Mouse (Mus musculus) hematopoietic stem cell, adult 5-6 weeks (primary cell): Measurements from ENCODE around the gene Lgals3bp. TPM values are rescaled to one million over a fixed set of nuclear protein-coding genes. Genes with fewer than 3 reads are reported as not detected.

Experiments
- ATAC-seq, 2 experiments: fragments of 125-278 bp in 1 of 2; replicated peaks in 1 of 2; 2 replicates each; pipeline ENCODE4 v1.8.0; 2016 to 2017; ENCODE audit warnings: inconsistent platforms in 2 of 2, mild to moderate bottlenecking in 2 of 2, moderate number of reproducible peaks in 2 of 2, low read depth in 1 of 2, moderate TSS enrichment in 1 of 2; ENCODE audit not compliant: low FRiP score in 2 of 2, poor library complexity in 2 of 2, severe bottlenecking in 2 of 2, insufficient read depth in 1 of 2, low TSS enrichment in 1 of 2
- total RNA-seq: library from RNA; stranded (forward); fragments of 172-1452, 232-1000 nt; gene quantifications from 2 replicates; pipeline ENCODE4 v1.2.3, GENCODE M21; 2017

Gene Lgals3bp
- 133 and 164 TPM in 2 replicates for total RNA-seq

DNA sequence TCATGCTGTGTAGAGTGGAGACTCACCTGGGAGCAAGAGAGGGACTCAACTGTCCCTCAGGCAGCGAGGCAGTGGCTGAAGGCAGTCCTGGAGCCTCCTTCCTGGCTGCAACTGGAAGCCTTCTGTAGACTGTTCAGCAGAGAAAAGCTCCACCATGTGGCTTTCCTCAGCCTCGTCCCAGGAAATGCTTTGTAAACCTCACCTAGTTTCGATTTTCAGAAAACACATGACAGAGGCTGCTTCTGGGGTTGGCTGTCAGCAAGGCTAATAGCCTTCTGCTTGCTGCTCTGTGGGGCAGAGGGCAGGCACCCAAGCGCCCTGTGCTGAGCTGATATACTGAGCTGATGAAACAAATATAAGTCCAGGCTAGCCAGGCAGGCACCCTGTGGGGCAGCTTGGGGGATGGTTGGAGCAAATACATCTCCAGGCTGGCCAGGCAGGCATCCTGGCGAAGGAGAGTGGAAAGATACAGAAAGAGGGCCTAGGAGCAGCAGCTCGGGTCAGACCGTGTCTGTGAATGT, at the start of gene Lgals3bp:
Gene Lgals3bp (minus strand): TSS at position 333 of the 521 bp plus-strand sequence.
- peak; percentile 78 to 79 for ATAC-seq

DNA sequence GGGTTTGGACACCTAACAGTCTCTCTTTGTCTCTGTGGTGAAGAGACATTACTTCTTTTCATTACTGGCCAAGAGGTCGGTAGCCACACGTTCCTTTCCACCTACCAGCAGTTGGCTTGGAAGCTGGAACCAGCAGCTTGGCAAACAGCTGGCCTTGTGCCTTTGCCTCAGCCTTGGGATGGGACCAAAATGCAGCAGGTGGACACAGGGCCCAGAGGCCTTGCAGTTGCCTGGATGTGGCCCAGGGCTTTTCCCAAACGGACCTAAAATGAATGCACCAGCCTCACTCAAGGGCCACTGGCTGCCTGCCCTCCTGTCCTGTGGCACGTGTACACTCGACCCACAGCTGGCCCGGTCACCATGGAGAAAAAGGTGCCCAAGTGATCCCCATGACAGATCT, 49.3 kb upstream of the Lgals3bp start:
- no peak for ATAC-seq

DNA sequence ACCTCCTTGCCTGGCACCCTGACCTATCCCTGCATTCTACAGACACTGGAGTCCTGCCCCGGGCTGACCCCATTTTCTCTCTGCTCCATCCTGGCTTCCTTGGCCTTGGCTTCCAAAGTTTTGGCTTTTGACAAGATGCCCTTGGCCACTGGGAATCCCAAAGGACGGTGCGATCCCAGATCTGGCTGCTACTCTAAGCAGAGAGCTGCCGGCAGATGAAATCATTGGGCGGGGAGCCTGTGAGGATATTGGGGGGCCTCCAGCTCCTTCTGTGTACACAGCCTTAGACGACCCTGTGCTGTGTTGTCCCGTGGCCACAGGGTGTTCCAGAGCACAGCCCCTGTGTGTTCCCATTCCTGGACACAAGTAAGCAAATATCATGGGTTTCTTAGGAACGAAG, 46.5 kb upstream of the Lgals3bp start:
- ATAC-seq: no peak

DNA sequence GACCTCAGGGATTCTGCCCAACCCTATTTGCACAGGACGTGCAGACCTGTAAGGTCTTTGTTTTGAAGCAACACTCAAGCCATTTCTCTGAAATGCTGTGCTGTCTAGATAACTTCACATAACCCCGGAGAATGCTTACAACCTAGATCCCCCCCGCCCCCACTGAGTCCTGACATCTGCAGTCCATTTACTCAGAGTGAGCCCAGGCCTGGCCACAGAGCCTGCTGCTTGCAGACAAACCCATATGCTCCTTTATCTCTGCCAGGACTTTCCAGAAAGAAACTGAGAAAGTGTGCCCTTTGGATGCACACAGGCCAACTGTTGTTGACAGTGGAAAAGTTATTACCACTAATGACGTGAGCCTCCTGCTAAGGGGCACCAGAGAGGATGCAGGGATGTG, 45.5 kb upstream of the Lgals3bp start:
- ATAC-seq: no peak

DNA sequence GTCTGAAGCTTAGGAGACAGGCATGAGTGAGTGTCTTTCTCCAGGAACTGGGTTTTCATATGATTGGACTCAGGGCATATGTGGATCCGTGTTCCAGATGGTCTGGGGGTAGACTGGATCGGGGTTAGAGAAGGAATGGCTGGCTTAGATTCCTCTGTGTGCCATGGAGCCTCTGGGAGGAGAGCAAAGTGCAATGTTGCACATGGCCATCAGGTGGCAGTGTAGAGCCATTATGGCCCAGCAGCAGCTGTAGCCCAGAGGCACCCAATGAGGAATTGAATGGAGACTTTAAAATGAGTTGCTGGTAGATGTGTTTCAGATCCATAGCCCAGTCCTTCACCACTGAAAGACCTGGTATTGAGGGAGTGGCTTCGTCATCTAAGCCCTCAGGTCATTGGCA, 44.0 kb upstream of the Lgals3bp start:
- ATAC-seq: peak; percentile 69 to 82; a peak in 3 of 4 replicates

DNA sequence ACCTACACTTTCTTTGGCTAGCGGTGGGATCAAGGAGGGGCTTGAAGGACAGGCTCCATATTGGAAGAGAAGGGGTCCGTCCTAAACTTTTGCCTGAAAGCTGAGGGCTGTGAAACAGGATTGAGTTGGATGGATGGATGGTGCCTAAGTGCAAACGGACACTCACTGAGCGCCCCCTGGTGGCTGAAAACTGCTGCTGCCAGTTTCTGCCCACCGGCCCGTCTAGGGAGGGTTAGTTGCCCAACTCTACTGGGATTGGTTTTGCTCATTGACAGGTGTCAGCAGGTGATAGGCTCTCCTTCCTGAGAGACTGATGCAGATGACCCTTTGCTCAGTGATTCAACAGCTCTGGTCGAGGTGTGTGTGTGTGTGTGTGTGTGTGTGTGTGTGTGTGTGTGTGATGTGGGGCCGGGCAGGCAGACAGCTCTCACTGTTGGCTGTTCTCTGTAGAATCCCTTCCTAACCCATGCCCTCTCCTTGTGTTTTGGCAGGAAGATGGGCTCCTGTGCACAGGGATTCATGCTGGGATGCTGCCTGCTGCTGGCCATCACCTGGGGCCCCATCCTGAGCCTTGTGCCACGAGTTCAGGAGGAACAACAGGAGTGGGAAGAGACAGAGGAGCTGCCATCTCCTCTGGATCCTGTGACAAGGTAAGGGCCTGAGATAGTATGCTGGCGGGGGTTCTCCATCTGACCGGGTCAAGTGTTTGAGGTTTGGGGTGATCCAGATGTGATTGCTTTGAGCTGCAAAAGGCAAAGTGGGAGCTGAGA, 41.5 kb upstream of the Lgals3bp start:
- peak; percentile 47 to 51; a peak in 2 of 4 replicates for ATAC-seq

DNA sequence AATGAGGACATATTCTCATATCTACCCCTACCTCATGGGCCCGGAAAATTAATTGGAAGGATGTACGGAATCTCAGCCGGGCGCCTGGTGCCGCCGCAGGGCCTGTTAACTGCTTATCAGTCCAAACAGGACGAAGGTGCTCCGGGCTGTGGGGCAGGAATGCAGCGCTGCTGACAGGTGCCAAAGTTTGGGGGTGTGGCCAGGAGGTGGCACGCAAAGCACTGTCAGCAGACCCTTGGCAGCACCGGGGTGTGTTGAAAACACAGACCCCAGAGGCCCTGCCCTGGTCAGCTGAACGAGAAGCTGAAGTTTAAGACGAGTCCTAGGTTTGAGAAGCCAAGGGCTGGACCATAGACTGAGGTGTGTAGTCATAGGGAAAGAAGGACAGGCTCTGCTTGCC, 40.8 kb upstream of the Lgals3bp start:
- no peak for ATAC-seq

DNA sequence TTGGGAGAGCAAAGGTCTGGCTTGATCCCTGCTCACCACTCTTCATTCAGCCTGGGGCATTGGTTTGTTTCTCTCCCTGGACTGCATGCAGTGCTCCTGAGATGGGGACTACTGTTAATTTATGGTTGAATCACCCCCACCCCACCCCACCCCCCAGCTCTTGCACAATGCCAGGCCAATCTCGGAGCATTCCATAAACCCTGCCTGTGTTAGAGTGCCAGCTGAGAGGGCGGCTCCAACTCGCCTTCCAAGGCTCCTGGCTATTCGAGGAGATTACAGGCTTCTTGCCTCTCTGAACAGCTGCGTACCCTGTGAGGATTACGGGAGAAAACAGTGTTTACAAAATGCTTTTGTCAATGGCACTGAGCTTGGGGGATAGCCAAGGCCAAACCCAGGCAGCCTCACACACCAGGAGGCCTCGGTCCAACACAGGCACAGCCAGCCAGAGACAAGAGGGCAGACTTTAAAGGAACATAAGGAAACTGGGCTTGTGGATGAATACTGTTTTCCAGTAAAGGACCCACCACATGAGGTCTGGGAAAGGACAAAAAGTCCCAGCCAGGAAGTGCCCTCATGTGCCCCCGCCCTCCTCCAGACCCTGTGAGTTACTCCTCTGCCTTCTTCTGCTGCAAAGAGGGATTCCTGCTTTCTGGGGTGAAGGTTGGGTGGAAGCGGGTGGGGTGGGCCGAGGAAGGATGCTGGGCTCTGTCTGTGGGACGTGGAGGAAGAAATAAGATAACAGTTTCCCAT, 36.9 kb upstream of the Lgals3bp start:
- no peak for ATAC-seq

DNA sequence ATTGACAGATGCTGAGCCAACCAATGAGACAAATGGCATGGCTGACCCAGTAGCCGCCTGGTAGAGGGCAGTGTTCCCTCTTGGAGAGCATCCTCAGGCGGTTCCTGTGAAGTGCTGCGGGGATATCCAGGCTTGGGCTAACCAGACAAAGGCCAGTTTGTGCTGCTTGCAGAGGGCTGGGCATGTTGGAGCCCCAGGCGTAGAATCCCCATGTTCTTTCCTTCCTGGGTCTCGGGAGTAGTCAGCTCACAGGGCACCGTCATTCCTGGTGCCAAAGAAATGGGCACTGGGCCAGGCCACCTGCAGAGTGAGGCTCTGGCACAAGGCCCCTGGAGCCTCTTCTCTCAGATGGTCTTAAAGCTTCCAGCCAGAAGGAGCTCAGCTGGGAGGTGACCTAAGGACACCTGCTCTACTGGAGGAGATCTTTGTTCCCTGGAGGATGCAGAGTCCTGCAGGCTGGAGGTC, 34.6 kb upstream of the Lgals3bp start:
- ATAC-seq: no peak

DNA sequence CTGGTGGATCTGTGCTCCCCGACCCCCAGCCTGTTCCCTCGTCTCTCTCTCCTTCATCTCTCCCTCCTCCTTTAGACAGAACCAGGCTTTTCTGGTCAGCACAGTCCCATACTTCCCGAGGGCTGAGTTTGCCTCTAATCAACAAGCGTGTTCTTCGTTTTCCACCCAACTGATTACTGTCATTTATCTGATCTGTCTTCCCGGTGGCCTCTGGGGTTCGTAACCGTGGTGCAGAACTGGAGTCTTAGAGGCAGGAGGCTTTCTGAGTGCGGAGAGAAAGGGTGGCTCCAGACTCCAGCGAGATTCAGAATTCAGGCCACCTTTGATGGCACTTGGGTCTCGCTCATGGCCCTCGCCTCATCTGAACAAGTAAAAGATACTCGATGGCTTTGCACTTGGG, 32.2 kb upstream of the Lgals3bp start:
- no peak for ATAC-seq

DNA sequence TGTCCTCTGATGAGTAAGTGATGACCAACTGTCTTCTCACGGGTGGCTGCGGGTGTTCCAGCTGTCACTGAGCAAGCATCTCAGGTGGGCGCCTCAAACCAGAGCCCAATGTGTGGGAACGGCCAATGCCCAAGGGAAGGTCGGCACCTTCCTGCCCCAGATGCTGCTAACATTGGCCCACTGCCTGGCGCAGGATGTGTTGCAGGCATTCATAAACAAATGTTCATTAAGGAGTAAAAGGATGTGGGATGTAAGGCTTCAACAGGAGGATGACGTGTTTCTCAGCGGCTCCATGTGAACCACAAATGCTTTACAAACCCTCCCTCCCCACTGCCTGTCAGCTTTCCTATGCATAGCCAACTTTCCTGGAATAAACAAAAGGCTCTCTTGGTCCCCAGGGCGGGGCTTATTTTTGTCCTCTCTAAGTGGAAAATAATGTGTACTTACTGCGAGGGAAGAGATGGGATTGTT, 31.5 kb upstream of the Lgals3bp start:
- ATAC-seq: no peak

DNA sequence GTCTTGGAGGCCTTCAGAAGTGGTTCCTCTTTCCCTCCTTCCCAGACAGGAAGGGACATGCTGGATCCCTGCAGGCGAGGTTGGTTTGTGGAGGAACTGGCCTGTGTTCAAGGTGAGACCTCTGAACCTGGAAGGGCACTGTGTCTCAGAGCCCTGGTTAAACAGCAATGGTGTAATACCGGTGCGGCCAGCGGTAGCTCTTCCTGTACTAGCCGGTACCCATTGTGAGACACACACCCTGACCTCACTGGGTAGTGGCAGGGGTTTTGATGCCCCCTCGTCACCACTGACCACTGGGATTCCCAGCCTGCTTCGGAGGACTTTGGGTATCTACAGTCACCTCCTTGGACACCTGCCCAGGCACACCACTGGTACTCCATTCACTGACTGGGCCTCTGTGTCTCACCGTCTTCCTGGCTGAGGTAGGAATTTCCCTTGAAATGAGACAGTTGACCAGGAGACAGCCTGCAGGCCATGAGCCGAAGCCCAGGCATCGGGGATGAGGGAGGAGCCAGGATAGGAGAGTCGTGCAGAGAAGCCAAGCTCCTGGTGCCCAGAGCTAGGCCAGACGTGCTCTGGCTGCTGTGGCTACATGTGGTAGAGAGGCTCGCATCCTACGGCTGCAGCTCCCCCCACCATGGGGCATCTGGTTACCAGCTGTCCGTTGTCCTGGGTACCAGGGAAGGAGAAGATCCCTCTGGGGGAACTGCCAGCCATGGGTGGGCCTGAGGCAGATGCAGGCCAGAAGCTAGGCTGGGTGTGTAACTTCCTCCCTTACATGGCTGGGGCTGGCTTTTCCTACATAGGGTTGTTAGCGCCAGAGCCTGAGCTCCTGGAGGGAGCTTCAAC, 29.4 kb upstream of the Lgals3bp start:
- no peak for ATAC-seq

DNA sequence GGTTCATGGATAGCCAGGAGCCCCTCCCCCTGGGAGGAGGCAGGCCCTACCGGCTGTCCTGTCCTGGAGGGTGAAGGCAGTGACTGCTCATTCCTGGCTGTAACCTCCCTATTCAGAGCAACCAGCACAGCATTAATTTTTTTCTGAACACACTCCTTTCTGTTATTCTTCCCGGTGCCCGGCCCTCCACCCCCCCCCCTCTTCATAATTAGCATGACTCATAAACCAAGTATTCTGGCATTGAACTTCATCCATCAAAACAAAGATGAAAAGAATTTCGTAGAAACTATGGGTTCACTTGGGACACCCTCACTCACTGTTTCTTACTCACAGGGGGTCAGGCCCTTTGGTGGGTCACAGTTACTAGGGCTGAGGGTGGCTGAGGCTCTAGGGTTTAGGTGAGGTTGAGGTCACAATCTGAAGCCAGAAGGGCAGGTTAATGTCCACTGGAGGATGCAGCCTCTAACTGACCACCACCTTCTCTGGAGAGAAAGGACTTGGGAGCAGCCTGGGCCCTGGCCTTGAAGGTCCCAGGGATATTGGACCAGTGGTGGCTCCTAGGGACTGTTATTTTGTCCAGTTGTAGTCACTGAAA, 28.5 kb upstream of the Lgals3bp start:
- no peak; a peak in 1 of 4 replicates for ATAC-seq

DNA sequence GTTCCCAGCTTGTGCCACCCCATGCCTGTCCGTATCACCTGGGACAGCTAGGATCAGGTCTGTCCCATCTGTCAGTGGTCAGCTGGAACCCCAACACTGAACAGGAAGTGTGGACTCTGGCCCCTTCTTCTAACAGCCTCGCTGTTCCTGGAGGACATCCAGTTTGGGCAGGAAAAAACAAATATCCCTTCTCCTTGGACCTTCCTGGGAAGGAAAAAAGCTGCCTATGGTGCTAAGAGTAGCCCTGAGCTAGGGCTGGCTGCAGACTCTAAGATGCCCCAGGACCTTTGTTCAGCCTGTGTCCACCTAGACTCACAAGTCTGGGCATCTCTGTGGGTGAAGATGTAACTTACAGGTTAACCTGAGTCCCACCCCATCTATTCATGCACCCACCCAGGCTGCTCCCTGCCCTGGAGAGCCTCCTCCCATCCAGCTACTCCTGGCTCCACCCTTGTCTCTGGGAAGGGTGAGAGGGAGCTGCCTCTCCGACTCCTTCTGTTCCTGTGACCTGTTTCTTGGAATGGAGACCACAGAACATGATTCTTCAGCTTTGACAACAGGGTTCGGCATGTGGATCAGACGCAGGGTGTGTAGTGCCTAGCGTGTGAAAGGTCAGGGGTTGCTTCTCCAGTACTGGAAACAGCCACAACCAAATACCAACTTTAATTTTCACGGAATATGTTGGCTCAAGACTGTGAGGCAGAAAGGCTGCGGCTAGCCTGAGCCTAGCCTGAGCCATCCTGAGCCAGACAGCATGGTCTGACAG, 27.2 kb upstream of the Lgals3bp start:
- no peak for ATAC-seq

DNA sequence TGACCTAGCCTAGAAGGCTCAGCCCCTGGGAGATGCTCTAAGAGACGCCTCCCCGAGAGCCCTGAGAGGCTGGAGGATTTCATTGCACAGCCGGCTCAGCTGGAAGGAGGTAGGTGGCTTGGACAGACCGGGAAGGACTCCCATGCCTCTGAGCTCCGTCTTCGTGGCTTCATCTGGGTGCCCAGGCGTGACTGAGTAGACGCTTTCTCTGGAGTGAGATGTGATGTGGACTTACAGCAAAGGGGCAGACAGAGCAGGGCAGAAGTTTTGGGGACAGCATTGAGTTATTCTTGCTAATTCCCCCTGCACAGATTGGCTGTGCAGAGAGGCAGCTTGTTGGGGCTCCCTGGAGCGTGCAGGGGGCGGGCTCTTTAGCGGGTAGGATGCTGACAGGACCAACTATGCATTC, 26.6 kb upstream of the Lgals3bp start:
- ATAC-seq: no peak

DNA sequence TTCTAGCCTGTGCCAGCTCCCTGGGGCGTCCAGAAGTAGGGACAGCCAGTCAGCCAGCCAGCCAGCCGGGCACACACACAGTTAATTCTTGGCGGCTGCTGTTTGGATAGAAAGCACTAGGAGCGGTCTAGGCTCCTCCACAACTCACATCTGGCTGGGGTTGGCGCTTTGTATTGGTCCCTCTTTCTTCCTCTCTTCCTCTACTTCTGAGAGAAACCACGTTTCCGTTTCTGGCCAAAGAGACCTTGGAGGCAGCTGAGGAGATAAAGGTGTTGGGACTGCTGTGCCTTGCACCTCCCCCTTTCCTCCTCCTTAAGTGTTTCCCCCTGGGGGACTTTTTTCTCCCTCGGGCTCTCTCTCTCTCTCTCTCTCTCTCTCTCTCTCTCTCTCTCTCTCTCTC, 26.1 kb upstream of the Lgals3bp start, which contains the start of gene C1qtnf1:
Gene C1qtnf1 (plus strand): TSS at position 218 of the 400 bp plus-strand sequence.
- ATAC-seq: no peak
